ENCODE assay signal across 11 mouse cellular contexts in the genomic region with DNA sequence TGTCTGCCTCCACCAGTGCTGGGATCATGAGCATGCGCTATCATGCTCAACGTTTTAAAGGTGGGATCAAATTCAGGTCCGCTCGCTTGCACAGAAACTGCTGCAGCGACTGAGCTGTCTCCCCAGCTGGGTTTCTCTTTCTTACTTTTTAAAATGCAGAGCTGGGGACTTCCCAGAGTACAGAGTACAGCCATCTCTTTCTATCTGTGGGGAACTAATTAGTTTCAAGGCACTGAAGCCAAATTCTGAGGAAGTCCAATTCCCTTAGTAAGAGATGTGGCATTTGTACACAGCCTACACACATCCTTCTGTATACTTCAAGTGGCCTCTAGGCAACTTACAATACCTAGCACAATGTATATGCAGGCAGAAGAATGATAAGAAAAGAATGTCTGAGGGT.
DNase-seq lines count a peak whose midpoint lies in the region; ATAC-seq and TF ChIP-seq lines count a peak whose summit lies in the region.
"Had no signal": no experiment of that assay in that cellular context is flagged by ENCODE, and none has a peak within 500 bp of the region (broad histone marks: within the 10 kb centered on the region; RNA-seq: fewer than 3 reads in every experiment).

No protein-coding gene starts in this region.

- 78% methylated on average over 5 of the region's 5 CpGs for WGBS in hindbrain, embryonic 10.5 days
- 75% methylated on average over 5 of the region's 5 CpGs for WGBS in hindbrain, embryonic 14.5 days
- 49% methylated on average over 5 of the region's 5 CpGs for WGBS in midbrain, postnatal 0 days
- WGBS in midbrain, embryonic 10.5 days, result 73% methylated on average over 5 of the region's 5 CpGs

- peaks cover 16% of the 10 kb centered on the region for H3K4me1 ChIP-seq in hindbrain, embryonic 10.5 days (replicated peaks)
- H3K4me1 ChIP-seq in hindbrain, embryonic 14.5 days (replicated peaks; ENCODE audit: control insufficient read depth, insufficient read depth, low read length), result no peaks in the 10 kb centered on the region
- no peaks in the 10 kb centered on the region for H3K4me1 ChIP-seq in midbrain, postnatal 0 days (ENCODE audit: insufficient read depth, low read length)
- peaks cover 15% of the 10 kb centered on the region for H3K4me1 ChIP-seq in midbrain, embryonic 10.5 days

- H3K9me3 ChIP-seq in hindbrain, embryonic 10.5 days, result no peaks in the 10 kb centered on the region
- no peaks in the 10 kb centered on the region for H3K9me3 ChIP-seq in hindbrain, embryonic 14.5 days (ENCODE audit: control insufficient read depth, low read length)
- no peaks in the 10 kb centered on the region for H3K9me3 ChIP-seq in midbrain, postnatal 0 days (ENCODE audit: low read length)
- no peaks in the 10 kb centered on the region for H3K9me3 ChIP-seq in midbrain, embryonic 10.5 days (replicated peaks)
- H3K9me3 ChIP-seq: G1E; midbrain, embryonic 12.5 days had no signal

- TF ChIP-seq CTCF in midbrain, postnatal 0 days (IDR thresholded peaks at IDR 0.05), result no peak

- no peak for DNase-seq in hindbrain, embryonic 10.5 days (ENCODE audit: low spot score)
- DNase-seq in hindbrain, embryonic 14.5 days (ENCODE audit: low spot score), result no peak
- DNase-seq in midbrain, postnatal 0 days (ENCODE audit: low spot score), result no peak
- no peak for DNase-seq in midbrain, embryonic 10.5 days (ENCODE audit: low spot score)
- peak; percentile 32 for DNase-seq in induced T-regulatory cell, adult 2 months (ENCODE audit: low read depth)
- DNase-seq in urinary bladder, postnatal 4 days (ENCODE audit: low spot score in 2 of 2), result no peak
- no peak for DNase-seq in gastrocnemius, postnatal 14 days
- DNase-seq: adrenal gland, postnatal 36 days had no signal

- no peaks in the 10 kb centered on the region for H3K36me3 ChIP-seq in hindbrain, embryonic 10.5 days
- H3K36me3 ChIP-seq in hindbrain, embryonic 14.5 days (replicated peaks; ENCODE audit: control insufficient read depth, insufficient read depth), result no peaks in the 10 kb centered on the region
- H3K36me3 ChIP-seq in midbrain, postnatal 0 days (ENCODE audit: insufficient read depth, low read length), result no peaks in the 10 kb centered on the region
- no peaks in the 10 kb centered on the region for H3K36me3 ChIP-seq in midbrain, embryonic 10.5 days
- H3K36me3 ChIP-seq: G1E; midbrain, embryonic 12.5 days had no signal

- intact Hi-C loops in gastrocnemius, postnatal 14 days (cut with DNase I; ENCODE audit: low total_unique reads), result no loop called here

- H3K9ac ChIP-seq in hindbrain, embryonic 14.5 days, result no peak overlapping the region
- no peak overlapping the region for H3K9ac ChIP-seq in midbrain, postnatal 0 days (replicated peaks; ENCODE audit: low read length, poor library complexity, severe bottlenecking)
- H3K9ac ChIP-seq: midbrain, embryonic 12.5 days had no signal

- H3K27ac ChIP-seq in hindbrain, embryonic 10.5 days, result peak overlapping the region; percentile 9; the same call in 1 of the 2 replicates
- no peak overlapping the region for H3K27ac ChIP-seq in hindbrain, embryonic 14.5 days
- 0 out of 2 replicates have a peak overlapping the region, but pooled peaks have one; percentile 19 for H3K27ac ChIP-seq in midbrain, postnatal 0 days (ENCODE audit: low read depth, low read length)
- no peak overlapping the region for H3K27ac ChIP-seq in midbrain, embryonic 10.5 days (replicated peaks)
- H3K27ac ChIP-seq: midbrain, embryonic 12.5 days had no signal

- no peak overlapping the region for H3K4me3 ChIP-seq in hindbrain, embryonic 10.5 days
- H3K4me3 ChIP-seq in hindbrain, embryonic 14.5 days (replicated peaks; ENCODE audit: low read length), result no peak overlapping the region
- H3K4me3 ChIP-seq in midbrain, postnatal 0 days (ENCODE audit: low read depth, low read length), result no peak overlapping the region
- H3K4me3 ChIP-seq in midbrain, embryonic 10.5 days, result no peak overlapping the region
- H3K4me3 ChIP-seq: midbrain, embryonic 12.5 days had no signal

- ATAC-seq in hindbrain, embryonic 14.5 days (ENCODE audit: low FRiP score), result no peak
- no peak for ATAC-seq in midbrain, postnatal 0 days (ENCODE audit: low FRiP score)
- ATAC-seq: intestine, postnatal 0 days had no signal

- no peak overlapping the region for H3K4me2 ChIP-seq in hindbrain, embryonic 14.5 days (replicated peaks)
- H3K4me2 ChIP-seq in midbrain, postnatal 0 days (ENCODE audit: low read depth, low read length, poor library complexity, severe bottlenecking), result no peak overlapping the region
- H3K4me2 ChIP-seq: midbrain, embryonic 12.5 days had no signal

- peaks cover 6% of the 10 kb centered on the region; the same call in 1 of the 2 replicates for H3K27me3 ChIP-seq in hindbrain, embryonic 10.5 days (ENCODE audit: insufficient read depth, poor library complexity, severe bottlenecking)
- H3K27me3 ChIP-seq in hindbrain, embryonic 14.5 days (ENCODE audit: control insufficient read depth, insufficient read depth, low read length), result no peaks in the 10 kb centered on the region
- H3K27me3 ChIP-seq in midbrain, postnatal 0 days (ENCODE audit: insufficient read depth, low read length), result no peaks in the 10 kb centered on the region
- 0 out of 2 replicates have a peak, but pooled peaks cover 10% of the 10 kb centered on the region for H3K27me3 ChIP-seq in midbrain, embryonic 10.5 days (ENCODE audit: low read depth, poor library complexity, severe bottlenecking)

Comparison
In these comparisons a context has a peak if more than half of its experiments do, and no peak if none do; other contexts are left out.
1. H3K27ac ChIP-seq: peak in hindbrain, embryonic 10.5 days (single experiment) and midbrain, postnatal 0 days (single experiment); none in hindbrain, embryonic 14.5 days (single experiment) and midbrain, embryonic 10.5 days (single experiment).